Comparison of ENCODE assay signal across 18 mouse cellular contexts in genomic region chr12:44524621-44525565, GRCm38 (mm10).
DNase-seq lines count a peak whose midpoint lies in the region; ATAC-seq and TF ChIP-seq lines count a peak whose summit lies in the region.
"Had no signal": no experiment of that assay in that cellular context is flagged by ENCODE, and none has a peak within 500 bp of the region (broad histone marks: within the 10 kb centered on the region; RNA-seq: fewer than 3 reads in every experiment).

No protein-coding gene starts in this region.

- H3K9ac ChIP-seq in kidney, postnatal 0 days (ENCODE audit: low read depth, low read length): no peak overlapping the region
- no peak overlapping the region for H3K9ac ChIP-seq in kidney, embryonic 15.5 days
- H3K9ac ChIP-seq: heart, embryonic 12.5 days had no signal

- no peak for TF ChIP-seq POLR2A in cortical plate, adult 2 months (IDR thresholded peaks at IDR 0.05; ENCODE audit: extremely low read depth, insufficient read depth, low read length)

- peak; percentile 65; the same call in 1 of the 2 replicates for ATAC-seq in kidney, postnatal 0 days (replicated peaks; ENCODE audit: low FRiP score, low read depth)
- no peak for ATAC-seq in kidney, embryonic 15.5 days (replicated peaks; ENCODE audit: low FRiP score)
- ATAC-seq: inflammation-experienced regulatory T-cells, adult 6 months had no signal

- H3K4me1 ChIP-seq in kidney, postnatal 0 days (replicated peaks; ENCODE audit: insufficient read depth, low read length): no peaks in the 10 kb centered on the region
- H3K4me1 ChIP-seq in kidney, embryonic 15.5 days: peaks cover 8% of the 10 kb centered on the region; the same call in 1 of the 2 replicates
- H3K4me1 ChIP-seq in cortical plate, adult 2 months (ENCODE audit: control insufficient read depth, insufficient read depth, low read length): peaks cover 17% of the 10 kb centered on the region

- DNase-seq in cerebellum, postnatal 10 days: peak; percentile 47 to 52
- no peak for DNase-seq in cerebellum, postnatal 14 days
- peak; percentile 11 for DNase-seq in kidney, postnatal 0 days (ENCODE audit: low spot score)
- peak; percentile 86 for DNase-seq in Muller cell, postnatal 12 days (ENCODE audit: inconsistent ontology term)
- DNase-seq in urinary bladder, adult 18-20 months (ENCODE audit: low spot score in 2 of 2): no peak
- DNase-seq in thymus, postnatal 36 days: no peak
- DNase-seq: cerebellum, adult 11-12 months; gastrocnemius, postnatal 25 days; heart, postnatal 36 days; liver; lung, adult 18-20 months; midbrain, embryonic 14.5 days had no signal

- H3K9me3 ChIP-seq in kidney, postnatal 0 days (replicated peaks; ENCODE audit: low read length): no peaks in the 10 kb centered on the region
- H3K9me3 ChIP-seq in kidney, embryonic 15.5 days (replicated peaks): no peaks in the 10 kb centered on the region
- H3K9me3 ChIP-seq: heart, embryonic 12.5 days had no signal

- no peaks in the 10 kb centered on the region for H3K27me3 ChIP-seq in kidney, postnatal 0 days (ENCODE audit: insufficient read depth, low read length)
- H3K27me3 ChIP-seq in kidney, embryonic 15.5 days: no peaks in the 10 kb centered on the region
- H3K27me3 ChIP-seq: heart, embryonic 12.5 days had no signal

- no peak for TF ChIP-seq CTCF in kidney, postnatal 0 days (IDR thresholded peaks at IDR 0.05; ENCODE audit: low read depth)
- no peak for TF ChIP-seq CTCF in cortical plate, adult 2 months (IDR thresholded peaks at IDR 0.05; ENCODE audit: extremely low read depth, insufficient read depth, low read length)

- H3K27ac ChIP-seq in kidney, postnatal 0 days: no peak overlapping the region
- H3K27ac ChIP-seq in kidney, embryonic 15.5 days: no peak overlapping the region
- peak overlapping the region; percentile 8; the same call in 1 of the 2 replicates for H3K27ac ChIP-seq in cortical plate, adult 2 months (ENCODE audit: insufficient read depth, low read length)
- H3K27ac ChIP-seq: macrophage; stomach, postnatal 0 days had no signal

- H3K4me3 ChIP-seq in kidney, postnatal 0 days (replicated peaks; ENCODE audit: low read depth, low read length): no peak overlapping the region
- H3K4me3 ChIP-seq in kidney, embryonic 15.5 days (replicated peaks): no peak overlapping the region
- no peak overlapping the region for H3K4me3 ChIP-seq in cortical plate, adult 2 months (ENCODE audit: insufficient read depth, low read length)
- H3K4me3 ChIP-seq: heart, embryonic 12.5 days had no signal

- 72% methylated on average over 8 of the region's 8 CpGs for WGBS in kidney, postnatal 0 days
- 77% methylated on average over 8 of the region's 8 CpGs for WGBS in kidney, embryonic 15.5 days

- H3K36me3 ChIP-seq in kidney, postnatal 0 days (ENCODE audit: insufficient read depth, low read length): no peaks in the 10 kb centered on the region
- H3K36me3 ChIP-seq in kidney, embryonic 15.5 days: no peaks in the 10 kb centered on the region
- H3K36me3 ChIP-seq: heart, embryonic 12.5 days had no signal

- no peak overlapping the region for H3K4me2 ChIP-seq in kidney, postnatal 0 days (ENCODE audit: low read length)
- H3K4me2 ChIP-seq in kidney, embryonic 15.5 days: no peak overlapping the region
- H3K4me2 ChIP-seq: heart, embryonic 12.5 days had no signal

Comparison
In these comparisons a context has a peak if more than half of its experiments do, and no peak if none do; other contexts are left out.
1. DNase-seq: peak in cerebellum, postnatal 10 days (2 of 2), kidney, postnatal 0 days (single experiment) and Muller cell, postnatal 12 days (single experiment); none in cerebellum, postnatal 14 days (0 of 2), urinary bladder, adult 18-20 months (0 of 2) and thymus, postnatal 36 days (0 of 2).